Mouse (Mus musculus): Measurements from ENCODE around the gene Srr. TPM values are rescaled to one million over a fixed set of nuclear protein-coding genes. Genes with fewer than 3 reads are reported as not detected.

Gene Srr
- polyA plus RNA-seq, 1 experiment = 53.3 TPM

DNA sequence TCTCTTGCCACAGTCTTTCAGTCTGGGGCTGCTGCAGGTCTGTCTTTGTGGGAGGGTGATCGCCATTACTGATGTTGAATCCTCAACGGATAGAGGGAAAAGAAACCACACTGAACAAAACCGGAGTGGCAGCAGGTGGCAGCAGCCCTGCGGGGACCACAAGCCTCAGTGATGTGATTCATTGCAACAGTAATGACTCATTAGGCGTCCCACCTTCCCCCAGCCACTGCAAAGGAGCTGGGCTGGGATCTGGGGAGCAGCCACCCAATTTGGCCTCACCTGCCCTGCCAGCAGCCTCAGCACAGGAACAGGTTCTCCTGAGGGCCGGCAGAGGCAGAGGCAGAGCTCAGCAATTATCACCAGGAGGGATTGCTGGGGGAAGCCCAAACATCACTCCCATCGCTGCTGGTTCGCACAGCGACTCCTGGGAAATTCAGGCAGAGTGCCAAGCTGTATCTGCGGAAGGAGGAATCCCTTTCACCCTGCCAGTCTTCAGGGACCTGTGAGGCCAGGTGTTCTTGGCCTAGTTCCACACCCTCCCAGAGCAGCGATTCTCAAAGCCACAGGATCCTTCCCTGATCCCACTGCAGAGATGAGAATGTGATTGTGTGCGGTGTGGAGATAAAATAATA is 54.6 kb downstream of the Srr start:
- H3K4me1 ChIP-seq (ENCODE audit: control insufficient read depth, insufficient read depth, low read length) = peaks cover 2% of the 10 kb centered on the region; the same call in 1 of the 2 replicates
- H3K4me3 ChIP-seq (ENCODE audit: control insufficient read depth, low read depth, low read length) = no peak overlapping the region
- TF ChIP-seq CTCF (IDR thresholded peaks at IDR 0.05; ENCODE audit: control insufficient read depth, insufficient read depth, insufficient replicate concordance, low read depth, low read length) (no peak), POLR2A (IDR thresholded peaks at IDR 0.05; ENCODE audit: control insufficient read depth, low read depth, low read length) (no peak)
- H3K27ac ChIP-seq (ENCODE audit: control insufficient read depth, insufficient read depth, low read depth, low read length) = no peak overlapping the region
- H3K27me3 ChIP-seq (ENCODE audit: control insufficient read depth, insufficient read depth, low read length) = no peaks in the 10 kb centered on the region
- no peaks in the 10 kb centered on the region for H3K36me3 ChIP-seq (ENCODE audit: control insufficient read depth, insufficient read depth, low read length)

DNA sequence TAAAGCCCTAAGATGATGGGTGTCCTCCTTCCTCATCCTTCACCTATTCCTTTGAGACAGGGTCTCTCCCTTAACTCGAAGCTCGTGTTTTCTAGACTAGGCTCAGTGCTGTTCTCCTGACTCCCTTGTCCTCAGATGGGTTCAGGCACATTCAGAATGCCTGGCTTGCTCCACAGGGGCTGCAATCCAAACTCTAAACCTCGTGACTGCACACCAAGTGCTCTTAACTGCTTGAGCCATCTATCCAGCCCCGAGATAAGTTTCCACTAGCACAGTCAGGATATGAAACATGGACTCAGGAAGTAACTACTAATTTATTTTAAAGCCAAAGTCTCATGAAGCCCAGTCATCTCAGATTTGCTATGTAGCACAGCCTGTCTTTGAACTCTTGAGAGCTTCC is 55.2 kb downstream of the Srr start:
- TF ChIP-seq CTCF (IDR thresholded peaks at IDR 0.05; ENCODE audit: control insufficient read depth, insufficient read depth, insufficient replicate concordance, low read depth, low read length) (no peak), POLR2A (IDR thresholded peaks at IDR 0.05; ENCODE audit: control insufficient read depth, low read depth, low read length) (no peak)
- Histone ChIP-seq H3K4me3 (ENCODE audit: control insufficient read depth, low read depth, low read length) (no peak overlapping the region), H3K36me3 (ENCODE audit: control insufficient read depth, insufficient read depth, low read length) (no peaks in the 10 kb centered on the region), H3K4me1 (ENCODE audit: control insufficient read depth, insufficient read depth, low read length) (peaks cover 2% of the 10 kb centered on the region; the same call in 1 of the 2 replicates), H3K27me3 (ENCODE audit: control insufficient read depth, insufficient read depth, low read length) (no peaks in the 10 kb centered on the region), H3K27ac (ENCODE audit: control insufficient read depth, insufficient read depth, low read depth, low read length) (no peak overlapping the region)

- Histone ChIP-seq H3K36me3 (ENCODE audit: control insufficient read depth, insufficient read depth, low read length) (no peaks in the 10 kb centered on the region), H3K27ac (ENCODE audit: control insufficient read depth, insufficient read depth, low read depth, low read length) (no peak overlapping the region), H3K27me3 (ENCODE audit: control insufficient read depth, insufficient read depth, low read length) (no peaks in the 10 kb centered on the region), H3K4me1 (ENCODE audit: control insufficient read depth, insufficient read depth, low read length) (peaks cover 2% of the 10 kb centered on the region; the same call in 1 of the 2 replicates), H3K4me3 (ENCODE audit: control insufficient read depth, low read depth, low read length) (no peak overlapping the region)
- TF ChIP-seq POLR2A (IDR thresholded peaks at IDR 0.05; ENCODE audit: control insufficient read depth, low read depth, low read length) = no peak
- no peak for TF ChIP-seq CTCF (IDR thresholded peaks at IDR 0.05; ENCODE audit: control insufficient read depth, insufficient read depth, insufficient replicate concordance, low read depth, low read length)
Observed at GRCm38 (mm10) chr11:74869603-74870002, 56.1 kb downstream of the Srr start.

DNA sequence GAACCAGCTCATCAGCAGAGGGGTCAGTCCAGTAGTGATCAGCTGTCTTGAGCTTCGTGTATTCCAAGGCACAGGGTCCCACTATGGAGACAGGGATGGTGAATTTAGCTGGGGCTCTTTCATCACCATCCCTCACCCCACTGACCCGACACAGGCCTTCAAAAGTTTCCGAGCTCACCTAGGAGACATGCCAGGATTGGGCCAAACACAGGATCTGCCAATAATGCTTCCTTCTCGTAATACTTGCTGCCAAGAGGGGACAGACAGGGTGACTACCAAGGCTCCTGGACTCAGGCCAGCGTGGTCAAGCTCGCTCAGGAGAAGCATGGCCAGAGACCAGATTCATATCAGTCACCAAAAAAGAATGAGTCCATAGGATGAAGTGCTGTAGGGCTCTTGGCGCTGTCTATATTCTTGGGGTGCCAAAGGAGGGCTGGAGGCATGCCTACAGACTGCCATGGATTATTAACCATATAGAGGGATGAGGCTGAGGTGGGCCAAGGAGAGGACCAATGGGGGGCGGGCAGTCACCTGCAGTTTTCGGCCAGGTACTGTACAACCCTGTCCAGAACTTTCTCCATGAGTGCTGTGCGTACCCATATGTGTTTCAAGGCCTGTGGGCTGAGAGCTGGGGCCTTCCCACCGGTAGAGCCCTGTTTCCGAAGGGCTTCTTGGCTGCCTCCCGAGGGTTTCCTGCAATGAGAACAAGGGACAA is 57.5 kb downstream of the Srr start:
- peaks cover 2% of the 10 kb centered on the region; the same call in 1 of the 2 replicates for H3K4me1 ChIP-seq (ENCODE audit: control insufficient read depth, insufficient read depth, low read length)
- TF ChIP-seq POLR2A (IDR thresholded peaks at IDR 0.05; ENCODE audit: control insufficient read depth, low read depth, low read length) (no peak), CTCF (IDR thresholded peaks at IDR 0.05; ENCODE audit: control insufficient read depth, insufficient read depth, insufficient replicate concordance, low read depth, low read length) (no peak)
- no peak overlapping the region for H3K4me3 ChIP-seq (ENCODE audit: control insufficient read depth, low read depth, low read length)
- H3K27ac ChIP-seq (ENCODE audit: control insufficient read depth, insufficient read depth, low read depth, low read length) = no peak overlapping the region
- no peaks in the 10 kb centered on the region for H3K27me3 ChIP-seq (ENCODE audit: control insufficient read depth, insufficient read depth, low read length)
- no peaks in the 10 kb centered on the region for H3K36me3 ChIP-seq (ENCODE audit: control insufficient read depth, insufficient read depth, low read length)

DNA sequence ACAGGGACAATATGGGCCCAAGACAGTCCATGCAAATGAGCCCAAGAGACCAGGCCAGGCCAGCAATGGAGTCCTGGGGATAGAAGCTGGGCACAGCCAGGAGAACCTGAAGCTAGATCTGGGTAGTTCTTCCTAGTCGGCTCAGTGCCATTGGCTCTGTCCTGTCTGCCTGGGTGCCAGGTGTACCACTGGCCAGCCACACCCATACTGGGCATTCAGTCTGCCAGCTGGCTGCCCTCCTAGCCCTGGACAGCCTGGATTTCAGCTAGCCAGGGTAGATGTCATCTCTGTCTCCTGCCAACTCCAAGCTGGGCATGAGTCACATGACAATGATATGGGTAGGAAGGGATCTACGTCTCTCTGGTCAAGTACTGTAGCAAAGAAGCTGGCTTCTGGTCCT is 58.6 kb downstream of the Srr start:
- TF ChIP-seq POLR2A (IDR thresholded peaks at IDR 0.05; ENCODE audit: control insufficient read depth, low read depth, low read length) (no peak), CTCF (IDR thresholded peaks at IDR 0.05; ENCODE audit: control insufficient read depth, insufficient read depth, insufficient replicate concordance, low read depth, low read length) (no peak)
- H3K4me1 ChIP-seq (ENCODE audit: control insufficient read depth, insufficient read depth, low read length) = peaks cover 2% of the 10 kb centered on the region; the same call in 1 of the 2 replicates
- no peaks in the 10 kb centered on the region for H3K36me3 ChIP-seq (ENCODE audit: control insufficient read depth, insufficient read depth, low read length)
- H3K27me3 ChIP-seq (ENCODE audit: control insufficient read depth, insufficient read depth, low read length) = no peaks in the 10 kb centered on the region
- no peak overlapping the region for H3K4me3 ChIP-seq (ENCODE audit: control insufficient read depth, low read depth, low read length)
- H3K27ac ChIP-seq (ENCODE audit: control insufficient read depth, insufficient read depth, low read depth, low read length) = no peak overlapping the region

- Histone ChIP-seq H3K4me3 (ENCODE audit: control insufficient read depth, low read depth, low read length) (no peak overlapping the region), H3K27ac (ENCODE audit: control insufficient read depth, insufficient read depth, low read depth, low read length) (no peak overlapping the region), H3K27me3 (ENCODE audit: control insufficient read depth, insufficient read depth, low read length) (no peaks in the 10 kb centered on the region), H3K4me1 (ENCODE audit: control insufficient read depth, insufficient read depth, low read length) (peaks cover 2% of the 10 kb centered on the region; the same call in 1 of the 2 replicates), H3K36me3 (ENCODE audit: control insufficient read depth, insufficient read depth, low read length) (no peaks in the 10 kb centered on the region)
- TF ChIP-seq CTCF (IDR thresholded peaks at IDR 0.05; ENCODE audit: control insufficient read depth, insufficient read depth, insufficient replicate concordance, low read depth, low read length) = no peak
- TF ChIP-seq POLR2A (IDR thresholded peaks at IDR 0.05; ENCODE audit: control insufficient read depth, low read depth, low read length) = no peak
Observed at GRCm38 (mm10) chr11:74866640-74867039, 59.1 kb downstream of the Srr start.

GRCm38 (mm10) chr11:74865252-74865651 is 60.5 kb downstream of the Srr start:
- Histone ChIP-seq H3K4me3 (ENCODE audit: control insufficient read depth, low read depth, low read length) (no peak overlapping the region), H3K27me3 (ENCODE audit: control insufficient read depth, insufficient read depth, low read length) (no peaks in the 10 kb centered on the region), H3K4me1 (ENCODE audit: control insufficient read depth, insufficient read depth, low read length) (no peaks in the 10 kb centered on the region), H3K27ac (ENCODE audit: control insufficient read depth, insufficient read depth, low read depth, low read length) (no peak overlapping the region), H3K36me3 (ENCODE audit: control insufficient read depth, insufficient read depth, low read length) (no peaks in the 10 kb centered on the region)
- TF ChIP-seq CTCF (IDR thresholded peaks at IDR 0.05; ENCODE audit: control insufficient read depth, insufficient read depth, insufficient replicate concordance, low read depth, low read length) = no peak
